Mouse (Mus musculus) 3T3-L1 (cell line): ENCODE measurements at regions not wholly inside any gene's neighbourhood (a gene's known extent, or its start where the extent isn't known, plus 50 kb on each side); places are given as distances from the start of the nearest gene placed in this dataset.
A peak's percentile ranks its signal among the peaks of the same experiment; 100 is the strongest.

Experiments used
- DNase-seq: peaks from one replicate; pipeline ENCODE4 v3.0.0-alpha.2; 2015; ENCODE audit warnings: low read depth, low spot score

GRCm38 (mm10) chr10:16592870-16593269 lies 1130.1 kb upstream of the Cited2 start:
- no peak for DNase-seq

DNA sequence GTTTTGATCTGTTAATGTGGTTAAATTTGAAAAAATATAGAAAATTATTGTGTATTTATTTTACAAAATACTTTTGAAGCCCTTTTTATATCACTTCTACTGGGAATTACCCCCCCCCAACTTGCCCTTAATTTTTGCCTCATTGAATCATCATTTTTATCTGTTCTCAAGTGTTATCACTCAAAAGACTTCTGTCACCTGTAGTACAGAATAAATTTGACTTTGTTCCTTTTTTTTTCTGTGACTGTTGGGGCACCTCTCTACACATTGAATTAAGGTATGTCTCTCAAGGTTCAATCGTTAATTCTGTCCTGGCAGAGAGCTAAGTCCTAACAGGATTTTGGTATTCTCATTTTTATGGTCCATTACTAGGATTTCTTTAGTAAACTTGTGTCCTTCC lies 1123.0 kb upstream of the Cited2 start:
- no peak for DNase-seq

DNA sequence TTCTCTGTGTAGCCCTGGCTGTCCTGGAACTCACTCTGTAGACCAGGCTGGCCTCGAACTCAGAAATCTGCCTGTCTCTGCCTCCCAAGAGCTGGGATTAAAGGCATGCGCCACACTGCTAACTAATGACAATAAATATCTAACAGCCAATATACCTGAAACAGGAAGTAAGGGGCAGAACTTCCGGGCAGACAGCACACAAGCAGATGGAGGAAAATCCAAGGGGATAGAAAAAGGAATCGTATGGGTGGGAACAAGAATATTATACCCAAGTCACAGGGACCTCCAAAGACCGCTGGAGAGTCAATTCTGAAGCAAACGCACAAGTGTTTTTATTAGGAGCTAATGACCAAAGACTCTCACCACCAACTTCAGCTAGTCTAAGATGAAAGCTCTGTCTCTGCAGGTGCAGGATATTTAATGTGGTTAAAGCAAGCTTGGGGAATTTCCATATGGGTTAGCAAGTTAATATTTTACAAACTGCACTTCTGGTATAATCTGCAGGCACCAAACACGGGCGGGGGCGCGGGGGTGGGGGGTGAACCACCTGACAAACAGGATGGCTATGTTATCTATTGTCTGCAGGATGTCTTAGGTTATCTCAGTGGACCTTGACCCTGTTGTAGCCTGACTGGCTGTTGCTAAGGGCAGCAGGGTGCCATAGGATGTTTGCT lies 1122.3 kb upstream of the Cited2 start:
- DNase-seq = no peak

DNA sequence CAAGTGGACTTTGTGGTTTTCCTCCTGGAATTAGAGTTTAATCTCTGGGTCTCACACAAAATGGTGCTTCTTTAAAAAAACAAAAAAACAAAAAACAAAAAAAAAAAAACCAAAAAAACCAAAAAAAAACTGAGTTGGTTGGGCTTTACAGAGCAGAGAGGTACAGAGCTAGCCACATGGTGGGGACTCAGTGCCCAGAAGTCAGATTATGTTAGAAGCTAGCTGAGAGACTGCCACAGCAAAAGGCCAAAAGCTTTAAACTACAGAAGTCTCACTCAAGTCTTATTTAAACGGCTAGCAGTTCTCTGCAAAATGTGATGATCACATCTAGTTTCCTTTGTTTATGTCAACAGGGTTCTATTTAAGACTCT lies 1121.8 kb upstream of the Cited2 start:
- no peak for DNase-seq

GRCm38 (mm10) chr10:16608339-16608738 lies 1114.7 kb upstream of the Cited2 start:
- DNase-seq = no peak

DNA sequence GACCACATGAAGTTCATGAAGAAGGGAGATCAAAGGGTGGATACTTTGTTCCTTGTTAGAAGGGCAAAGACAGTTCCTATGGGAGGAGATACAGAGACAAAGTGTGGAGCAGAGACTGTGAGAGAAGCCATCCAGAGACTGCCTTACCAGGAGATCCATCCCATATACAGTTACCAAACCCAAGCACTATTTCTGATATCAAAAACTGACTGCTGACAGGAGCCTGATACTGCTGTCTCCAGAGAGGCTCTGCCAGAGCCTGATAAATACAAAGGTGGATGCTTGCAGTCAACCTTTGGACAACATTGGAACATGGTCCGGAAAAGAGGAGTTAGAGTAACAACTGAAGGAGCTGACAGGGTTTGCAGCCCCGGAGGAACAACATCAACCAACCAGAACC lies 1104.3 kb upstream of the Cited2 start:
- no peak for DNase-seq

DNA sequence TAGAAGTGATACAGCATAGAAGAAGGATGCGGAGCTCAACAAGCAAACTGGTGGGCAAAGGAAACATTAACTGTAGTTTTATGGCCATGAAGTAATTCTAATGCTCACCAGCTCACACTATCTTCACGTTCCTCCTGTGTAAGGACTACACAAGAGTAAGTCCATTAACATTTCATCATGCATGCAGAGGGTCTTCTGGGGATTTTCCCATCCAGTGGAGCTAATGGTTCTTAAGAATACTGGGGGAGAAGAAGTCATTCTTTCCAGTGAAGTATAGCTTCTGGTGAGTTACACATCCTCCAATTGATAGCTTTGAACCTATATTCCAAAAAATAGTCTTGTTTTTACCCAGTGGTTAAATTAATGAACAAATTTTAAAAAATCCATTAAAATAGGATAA lies 1103.4 kb upstream of the Cited2 start:
- no peak for DNase-seq

DNA sequence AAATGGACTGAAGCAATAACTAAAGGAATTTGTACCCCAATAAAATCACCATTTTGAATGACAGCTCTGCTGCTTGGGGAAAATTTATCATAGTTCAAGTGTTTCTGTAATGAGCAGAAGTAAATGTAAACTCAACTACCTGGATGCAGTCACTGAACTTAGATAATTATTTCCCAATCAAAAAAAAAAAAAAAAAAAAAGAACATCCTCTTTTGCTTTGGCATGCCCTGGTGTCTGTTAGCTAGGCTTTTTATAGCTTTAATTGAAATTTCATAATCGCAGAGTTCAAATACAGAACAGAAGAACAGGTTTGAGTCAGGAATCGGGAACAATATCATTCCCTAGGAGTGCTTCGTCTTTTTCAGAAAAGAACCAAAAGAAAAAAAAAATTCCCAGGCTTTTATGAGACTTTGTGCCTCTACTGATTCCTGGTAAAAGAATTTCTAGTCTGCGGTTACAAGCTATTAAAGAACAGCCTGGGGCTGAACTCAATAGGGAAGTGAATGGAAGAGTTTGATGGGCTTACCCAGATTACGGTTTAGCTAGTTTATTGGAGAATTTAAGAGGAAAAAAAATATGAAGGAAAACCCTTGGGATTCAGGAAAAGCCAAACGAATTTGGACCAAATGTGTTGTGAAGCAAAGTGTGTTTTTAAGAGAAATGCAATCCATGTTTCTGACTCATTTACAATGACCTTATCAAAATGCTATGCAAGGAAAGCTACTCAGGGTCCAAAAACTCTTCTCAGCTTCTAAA lies 1102.0 kb upstream of the Cited2 start:
- DNase-seq = peak; percentile 89

DNA sequence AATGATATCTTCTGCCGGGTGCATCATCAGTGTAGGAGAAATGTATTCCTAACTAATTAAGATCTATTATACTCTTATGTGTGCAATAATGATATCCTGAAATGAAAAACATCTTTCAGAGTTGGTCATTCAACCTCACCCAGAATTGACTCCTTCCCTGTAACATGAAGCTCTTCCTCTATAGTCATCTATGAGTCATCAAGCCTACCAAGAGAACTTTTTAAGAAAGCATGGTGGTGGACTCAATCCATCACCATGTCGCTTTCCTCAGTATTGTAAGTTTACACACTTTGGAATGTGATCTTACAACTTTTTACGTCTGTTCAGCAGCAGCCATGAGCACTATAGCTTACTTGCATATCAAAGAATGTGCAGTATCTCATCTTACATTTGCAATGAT lies 1100.2 kb upstream of the Cited2 start:
- peak; percentile 80 for DNase-seq

DNA sequence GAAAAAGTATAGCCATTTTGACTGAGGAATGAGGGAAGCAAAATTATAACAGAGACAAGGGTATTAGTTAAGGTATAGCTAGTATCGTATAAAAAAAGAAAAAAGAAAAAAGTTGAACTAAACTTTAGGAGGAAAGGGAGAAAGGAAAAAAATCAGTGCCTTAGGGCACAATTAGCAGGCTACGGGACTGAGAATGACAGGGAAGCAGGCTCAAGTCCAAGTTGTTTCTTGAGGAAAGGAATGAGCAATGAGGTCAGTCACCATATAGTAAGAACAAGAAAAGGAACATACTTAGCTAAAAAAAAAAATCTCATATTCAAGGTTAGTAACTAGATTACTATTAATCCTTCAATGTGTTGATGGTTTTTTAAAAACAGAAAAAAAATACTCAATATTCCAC lies 1089.8 kb upstream of the Cited2 start:
- peak; percentile 77 for DNase-seq

DNA sequence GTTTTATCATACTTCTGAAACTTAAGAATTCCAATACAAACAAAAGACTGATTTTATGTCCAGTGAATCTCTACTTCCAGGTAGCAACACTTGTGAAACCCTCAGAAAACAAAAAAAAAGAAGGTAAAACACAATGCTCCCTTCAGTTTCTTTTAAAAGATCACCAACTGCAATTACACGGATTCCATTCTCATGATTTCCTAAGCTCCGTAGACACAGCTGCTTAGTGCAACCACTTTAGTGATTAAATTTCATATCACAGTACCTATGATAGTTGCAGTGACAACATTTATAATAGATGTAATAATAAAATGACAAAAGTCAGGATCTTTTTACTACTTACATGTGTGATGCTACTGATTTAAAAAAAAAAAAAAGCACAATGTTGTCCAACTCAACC lies 1087.6 kb upstream of the Cited2 start:
- no peak for DNase-seq

DNA sequence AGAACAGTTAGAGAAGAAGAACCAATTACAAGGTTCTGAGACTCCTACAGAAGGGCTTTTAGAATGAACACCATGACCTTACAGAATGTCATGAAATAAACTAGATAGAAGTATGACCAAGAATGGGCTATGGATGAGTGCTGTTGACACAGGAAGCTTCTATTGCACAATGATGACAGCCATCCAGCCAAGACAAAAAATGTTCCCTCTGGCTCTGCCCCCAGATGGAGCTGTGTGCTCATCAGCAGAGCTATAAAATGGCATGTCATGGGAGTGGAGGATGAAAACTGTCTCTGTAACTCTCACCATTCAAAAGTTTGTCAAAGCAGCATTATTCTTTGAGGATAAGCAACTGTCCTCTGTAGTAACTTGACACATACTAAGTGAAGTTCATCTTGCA lies 1086.0 kb upstream of the Cited2 start:
- peak; percentile 88 for DNase-seq

- DNase-seq = no peak
These were observed 1084.9 kb upstream of the Cited2 start for GRCm38 (mm10) chr10:16638111-16638510.

- DNase-seq = peak; percentile 48
These were observed 1082.9 kb upstream of the Cited2 start for GRCm38 (mm10) chr10:16640136-16640535.

GRCm38 (mm10) chr10:16650120-16650519 lies 1072.9 kb upstream of the Cited2 start:
- no peak for DNase-seq

- DNase-seq = no peak
These were observed 1070.6 kb upstream of the Cited2 start for GRCm38 (mm10) chr10:16652450-16652849.

- no peak for DNase-seq
These were observed 1058.5 kb upstream of the Cited2 start for GRCm38 (mm10) chr10:16664483-16664882.

GRCm38 (mm10) chr10:16670286-16670685 lies 1052.7 kb upstream of the Cited2 start:
- DNase-seq = peak; percentile 39

DNA sequence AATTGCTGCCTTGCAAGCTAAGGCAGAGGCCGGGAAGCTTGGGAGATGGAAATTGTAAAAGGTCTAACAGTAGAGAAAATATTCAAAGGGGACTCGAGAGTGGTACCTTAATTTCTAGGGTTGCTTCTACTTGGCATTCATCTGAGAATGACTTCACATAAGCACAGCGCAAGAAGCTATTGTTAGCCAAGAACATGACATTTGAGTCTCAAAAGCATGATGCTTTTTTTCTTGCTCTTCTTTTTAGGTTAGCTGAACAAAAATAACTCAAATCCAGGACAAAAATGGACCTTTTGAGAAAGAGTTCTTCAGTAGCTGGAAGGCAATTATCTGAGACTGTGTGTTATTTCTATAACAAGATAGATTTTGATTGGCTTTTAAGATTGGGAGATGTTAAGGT lies 1042.0 kb upstream of the Cited2 start:
- no peak for DNase-seq

DNA sequence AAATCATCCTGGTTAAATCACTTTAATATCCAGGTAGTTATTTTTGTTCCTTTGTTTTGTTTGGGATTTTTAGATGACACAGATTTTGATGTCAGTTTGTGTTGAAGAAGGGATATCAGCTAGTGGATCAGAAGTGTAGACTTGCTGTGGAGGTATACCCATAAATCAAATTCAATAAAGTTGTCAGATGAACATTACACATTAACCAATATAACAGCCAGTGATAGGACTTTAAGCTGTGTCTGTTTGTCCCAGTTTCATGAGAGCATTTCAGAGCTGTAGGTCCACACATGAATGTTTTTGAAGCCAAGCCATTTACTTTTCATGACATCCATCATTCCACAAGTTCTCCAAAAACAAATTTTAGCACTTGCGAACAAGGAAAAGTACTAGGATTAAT lies 1037.7 kb upstream of the Cited2 start:
- no peak for DNase-seq

GRCm38 (mm10) chr10:16706976-16707375 lies 1016.0 kb upstream of the Cited2 start:
- no peak for DNase-seq

DNA sequence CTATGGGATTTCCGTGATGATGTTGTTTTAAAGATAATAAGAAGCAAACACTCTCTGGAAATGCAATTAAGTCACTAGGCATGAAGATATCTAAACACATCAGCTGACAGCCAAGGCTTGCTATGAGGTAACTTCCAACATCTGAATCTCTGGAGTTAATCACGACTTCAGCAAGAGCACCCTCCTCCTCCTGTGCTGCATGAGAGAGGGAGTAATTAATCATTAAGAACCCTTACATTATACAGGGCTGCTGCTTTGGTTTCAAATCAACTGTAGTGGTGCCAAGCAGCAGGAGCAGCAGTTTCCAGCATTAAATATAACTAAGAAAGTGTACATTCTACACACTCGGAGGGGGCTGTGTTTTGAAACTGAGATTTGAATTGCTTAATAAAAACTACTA lies 1009.9 kb upstream of the Cited2 start:
- no peak for DNase-seq

- DNase-seq = no peak
These were observed 1009.0 kb upstream of the Cited2 start for GRCm38 (mm10) chr10:16714065-16714464.
